Mouse (Mus musculus) testis, postnatal 14 days (tissue): ENCODE results near the gene Rnf167.

Experiments
- DNase-seq: peaks from one replicate; pipeline ENCODE4 v3.0.0; 2021; ENCODE audit warnings: low spot score

The Rnf167 gene

DNA sequence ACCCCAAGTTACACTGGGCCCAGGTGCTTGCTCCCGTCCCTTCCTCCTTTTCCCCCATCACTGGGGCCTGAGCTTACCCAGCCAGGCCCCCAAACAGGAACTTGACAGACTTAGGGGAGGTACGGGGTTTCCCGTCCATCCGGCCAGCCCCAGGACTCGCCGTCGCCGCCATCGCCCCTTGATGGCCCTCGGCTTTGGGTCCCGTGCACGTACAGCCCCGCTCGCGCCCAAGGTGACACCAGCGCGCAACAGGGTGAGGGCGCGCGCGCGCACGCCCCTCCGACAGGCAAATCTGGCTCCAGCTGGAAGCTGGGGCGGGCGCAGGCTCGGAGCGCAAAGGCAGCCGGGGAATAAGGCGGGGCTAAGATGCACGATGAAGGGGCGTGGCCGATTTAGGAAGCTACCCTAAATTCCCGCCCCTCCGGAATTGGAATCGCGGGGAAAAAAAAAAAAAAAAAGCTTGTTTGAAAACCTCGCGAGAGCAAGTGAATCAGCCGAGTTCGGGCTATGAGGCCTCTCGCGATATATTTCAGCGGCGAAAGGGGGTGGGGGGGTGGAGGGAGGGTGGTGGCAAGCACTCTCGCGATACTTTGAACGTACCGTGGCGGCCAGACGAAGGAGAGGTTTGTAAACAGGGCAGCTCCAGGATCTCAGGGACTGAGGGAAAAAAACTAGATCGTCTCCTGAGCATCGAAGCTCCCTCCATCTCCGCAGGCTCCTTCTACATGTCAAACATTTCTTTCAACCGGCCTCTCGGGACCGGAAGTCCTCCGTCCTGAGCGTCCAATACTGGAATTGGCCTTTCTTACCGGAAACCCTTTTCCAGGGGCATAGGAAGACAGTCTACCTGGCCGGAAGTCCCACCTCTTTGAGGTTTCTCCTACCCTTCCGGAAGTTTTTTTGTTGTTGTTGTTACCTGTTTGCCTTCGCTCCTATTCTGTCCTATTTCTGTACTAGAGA, at the start of gene Rnf167, which contains the start of gene Slc25a11:
Gene Rnf167 (plus strand): TSS at position 545 of the 960 bp plus-strand sequence.
Gene Slc25a11 (minus strand): TSS at position 789 of the 960 bp plus-strand sequence.
- DNase-seq, result peak; percentile 97

DNA sequence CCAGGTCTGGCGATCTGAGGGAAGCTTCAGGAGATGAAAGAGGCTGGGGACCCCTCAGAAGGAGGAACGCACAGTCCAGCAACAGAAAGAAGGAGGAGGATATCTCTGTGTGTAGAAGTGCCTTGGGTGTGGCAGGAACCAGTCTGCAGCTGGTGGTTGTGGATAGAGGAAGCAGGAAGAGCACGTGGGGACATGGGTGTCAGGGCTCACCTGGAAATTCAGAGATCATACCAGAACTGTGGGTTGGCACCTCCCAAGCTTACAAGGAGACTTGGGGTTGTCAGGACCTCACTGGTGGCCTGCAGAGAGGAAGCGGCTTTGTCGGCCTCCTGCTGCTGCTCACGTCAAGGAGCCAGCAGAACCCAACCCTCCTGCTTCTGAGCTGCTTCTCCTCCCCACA, 49.7 kb upstream of the Rnf167 start:
- no peak for DNase-seq

DNA sequence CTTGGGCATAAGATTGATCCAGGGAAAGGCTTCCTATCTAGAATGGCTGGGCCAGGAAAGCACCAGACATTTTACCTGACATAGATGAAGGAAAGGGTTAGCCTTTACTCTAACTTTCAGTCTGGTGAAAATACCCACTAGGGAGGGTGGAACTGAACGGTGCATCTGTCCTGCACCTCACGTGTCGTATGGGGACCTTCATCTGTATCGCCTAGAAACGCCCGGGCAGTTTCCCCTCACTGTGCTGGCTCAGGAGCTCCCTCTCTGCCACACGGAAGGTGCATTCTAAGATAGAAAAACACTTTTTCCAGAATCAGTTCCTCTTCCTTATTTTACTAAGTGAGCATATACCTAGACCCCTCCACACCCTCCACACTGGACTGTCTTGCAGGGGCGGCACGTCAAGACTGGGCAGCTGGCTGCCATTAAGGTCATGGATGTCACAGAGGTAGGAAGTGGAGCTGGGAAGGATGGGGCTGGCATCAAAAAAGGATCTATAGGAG, 48.5 kb upstream of the Rnf167 start:
- no peak for DNase-seq

DNA sequence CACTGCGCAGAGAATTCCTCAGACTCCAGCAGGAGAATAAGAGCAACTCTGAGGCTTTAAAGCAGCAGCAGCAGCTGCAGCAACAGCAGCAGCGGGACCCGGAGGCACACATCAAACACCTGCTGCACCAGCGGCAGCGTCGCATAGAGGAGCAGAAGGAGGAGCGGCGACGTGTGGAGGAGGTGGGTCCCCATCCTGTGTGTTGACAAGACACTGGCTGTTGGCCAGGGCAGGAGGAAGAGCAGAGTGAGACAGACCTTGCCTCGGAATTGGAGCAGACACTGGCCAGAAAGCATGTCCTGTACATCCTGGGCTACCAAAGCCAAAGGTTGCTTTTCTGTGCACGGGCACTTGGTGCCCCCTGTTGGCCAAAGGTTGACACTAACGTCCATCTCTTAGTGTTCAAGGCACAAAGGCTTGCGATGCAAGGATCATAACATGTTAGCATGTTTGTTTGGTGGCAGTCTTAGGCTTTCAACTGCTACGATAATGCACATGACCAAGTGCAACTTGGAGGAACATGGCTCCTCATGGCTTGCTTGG, 41.9 kb upstream of the Rnf167 start:
- peak; percentile 40 for DNase-seq

DNA sequence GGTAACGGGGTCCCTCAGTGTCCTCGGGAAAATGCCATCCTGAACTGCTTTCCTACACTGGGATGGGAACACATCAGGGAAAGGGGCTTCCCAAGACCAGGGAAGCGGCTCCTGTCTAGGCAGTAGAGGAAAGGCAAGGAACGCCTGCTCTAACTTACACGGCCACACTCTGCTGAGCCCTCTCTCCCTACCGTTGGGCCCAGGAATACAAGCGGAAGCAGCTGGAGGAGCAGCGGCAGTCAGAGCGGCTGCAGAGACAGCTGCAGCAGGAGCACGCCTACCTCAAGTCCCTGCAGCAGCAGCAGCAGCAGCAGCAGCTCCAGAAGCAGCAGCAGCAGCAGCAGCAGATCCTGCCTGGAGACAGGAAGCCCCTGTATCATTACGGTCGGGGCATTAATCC, 40.3 kb upstream of the Rnf167 start:
- no peak for DNase-seq

DNA sequence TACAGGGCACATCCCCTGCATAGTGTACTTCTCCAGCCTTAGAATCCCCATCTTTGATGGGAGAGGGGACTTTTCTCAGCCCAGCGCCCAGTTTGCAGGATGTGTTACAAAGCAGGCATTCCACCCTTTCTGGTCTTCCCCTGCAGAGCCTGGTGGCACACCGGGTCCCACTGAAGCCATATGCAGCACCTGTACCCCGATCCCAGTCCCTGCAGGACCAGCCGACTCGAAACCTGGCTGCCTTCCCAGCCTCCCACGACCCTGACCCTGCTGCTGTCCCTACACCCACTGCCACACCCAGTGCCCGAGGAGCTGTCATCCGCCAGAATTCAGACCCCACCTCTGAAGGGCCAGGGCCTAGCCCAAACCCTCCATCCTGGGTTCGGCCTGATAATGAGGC, 39.4 kb upstream of the Rnf167 start:
- DNase-seq, result no peak

DNA sequence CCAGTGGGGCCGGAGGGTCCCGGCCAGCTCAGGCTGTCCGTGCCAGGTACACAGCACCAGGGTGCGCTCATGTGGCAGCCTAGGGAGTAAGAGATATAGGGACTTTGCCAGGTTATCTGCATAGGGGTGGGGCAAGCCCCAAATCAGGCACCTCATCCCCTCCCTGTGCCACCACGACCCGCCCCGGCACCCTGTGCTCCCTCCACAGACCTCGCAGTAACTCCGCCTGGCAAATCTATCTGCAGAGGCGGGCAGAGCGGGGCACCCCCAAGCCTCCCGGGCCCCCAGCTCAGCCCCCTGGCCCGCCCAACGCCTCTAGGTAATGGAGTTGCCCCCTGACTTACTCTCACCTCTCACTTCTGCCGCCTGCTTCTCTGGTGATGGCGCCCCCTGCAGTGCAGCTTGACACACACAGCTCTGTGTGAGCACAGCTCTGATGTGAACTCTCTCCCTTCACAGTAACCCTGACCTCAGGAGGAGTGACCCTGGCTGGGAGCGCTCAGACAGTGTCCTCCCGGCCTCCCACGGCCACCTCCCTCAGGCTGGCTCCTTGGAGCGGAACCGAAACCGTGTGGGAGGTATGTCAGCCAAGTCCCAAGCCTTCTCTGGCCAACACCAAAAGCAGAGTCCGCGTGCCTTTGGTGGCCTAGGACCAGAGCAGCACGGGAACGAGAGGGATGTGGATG, 38.5 kb upstream of the Rnf167 start:
- DNase-seq, result peak; percentile 65

DNA sequence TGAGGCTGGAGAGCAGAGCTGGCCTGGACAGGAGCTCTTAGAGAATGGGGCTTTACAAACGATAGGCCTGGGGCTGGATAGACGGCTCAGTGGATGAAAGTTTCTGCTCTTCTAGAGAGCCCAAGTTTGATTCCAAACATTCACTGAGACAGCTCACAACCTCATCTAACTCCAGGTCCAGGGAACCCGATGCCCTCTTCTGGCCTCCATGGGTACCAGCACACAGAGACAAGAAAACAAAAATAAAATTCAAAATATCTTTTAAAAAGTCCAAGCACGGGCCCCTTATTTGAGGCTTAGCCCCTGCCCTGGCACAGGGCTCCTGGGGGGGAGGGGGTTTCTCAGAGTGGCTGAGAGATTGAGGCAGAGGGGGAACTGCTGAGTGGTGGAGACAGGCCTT, 36.3 kb upstream of the Rnf167 start:
- DNase-seq, result no peak

DNA sequence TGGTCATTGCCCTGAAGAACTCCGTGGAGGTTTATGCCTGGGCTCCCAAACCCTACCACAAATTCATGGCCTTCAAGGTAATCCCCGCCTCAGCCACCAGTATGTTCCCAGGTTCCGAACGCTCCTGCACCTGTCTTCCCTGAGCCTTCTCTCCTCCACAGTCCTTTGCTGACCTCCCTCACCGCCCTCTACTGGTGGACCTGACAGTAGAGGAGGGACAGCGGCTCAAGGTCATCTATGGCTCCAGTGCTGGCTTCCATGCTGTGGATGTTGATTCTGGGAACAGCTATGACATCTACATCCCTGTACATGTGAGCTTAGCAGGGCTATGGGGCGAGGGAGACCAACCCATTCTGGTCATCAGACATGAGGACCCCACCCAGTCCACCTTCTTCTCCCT, 34.5 kb upstream of the Rnf167 start:
- DNase-seq, result no peak

DNA sequence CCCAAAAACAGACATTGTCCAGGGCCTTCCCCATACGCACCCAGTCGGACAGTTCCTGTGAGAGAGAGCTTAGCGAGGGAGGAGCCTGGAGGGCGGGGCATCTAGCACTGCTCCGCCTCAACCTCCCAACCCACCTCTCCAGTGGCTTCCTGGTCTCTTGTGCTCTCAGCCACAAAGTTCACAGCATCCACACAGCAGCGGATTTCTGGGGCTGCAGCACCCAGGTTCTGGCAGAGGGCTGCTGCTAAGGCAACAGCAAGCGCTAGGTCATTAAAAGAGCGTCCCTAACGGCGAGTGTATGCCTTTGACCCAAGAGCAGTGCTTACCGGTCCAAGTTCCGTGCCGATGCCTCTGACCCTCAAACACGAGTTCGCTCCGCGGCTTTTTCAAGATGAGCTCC, 32.0 kb upstream of the Rnf167 start:
- DNase-seq, result peak; percentile 50

DNA sequence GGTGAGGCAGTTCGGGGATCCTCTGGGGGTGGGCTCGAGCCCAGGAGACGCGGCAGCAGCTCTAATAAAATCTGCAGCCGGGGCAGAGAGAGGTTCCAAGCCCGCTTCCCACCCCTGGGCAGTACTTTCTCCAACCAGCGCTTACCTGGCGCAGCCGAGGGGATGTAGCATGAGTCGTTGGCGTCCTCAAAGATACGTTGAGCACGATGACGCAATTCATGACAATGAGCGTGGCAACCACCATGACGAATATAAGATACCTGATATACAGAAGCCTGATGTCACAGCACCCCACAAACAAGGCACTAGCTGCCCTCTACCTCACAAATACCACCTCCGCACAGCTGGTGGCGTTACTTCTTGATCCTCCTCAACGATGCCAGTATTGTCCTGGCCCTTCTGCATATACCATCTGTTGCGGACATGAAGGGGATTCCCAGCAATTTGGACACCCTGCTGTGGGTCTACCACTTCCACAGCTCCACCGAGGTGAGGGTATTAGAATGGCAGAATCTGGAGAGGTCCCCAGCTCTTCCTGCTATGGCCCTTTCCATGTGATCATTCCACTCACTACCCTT, 31.4 kb upstream of the Rnf167 start, which contains the start of gene 4930544D05Rik:
Gene 4930544D05Rik (plus strand): TSS at position 333 of the 578 bp plus-strand sequence.
- no peak for DNase-seq

DNA sequence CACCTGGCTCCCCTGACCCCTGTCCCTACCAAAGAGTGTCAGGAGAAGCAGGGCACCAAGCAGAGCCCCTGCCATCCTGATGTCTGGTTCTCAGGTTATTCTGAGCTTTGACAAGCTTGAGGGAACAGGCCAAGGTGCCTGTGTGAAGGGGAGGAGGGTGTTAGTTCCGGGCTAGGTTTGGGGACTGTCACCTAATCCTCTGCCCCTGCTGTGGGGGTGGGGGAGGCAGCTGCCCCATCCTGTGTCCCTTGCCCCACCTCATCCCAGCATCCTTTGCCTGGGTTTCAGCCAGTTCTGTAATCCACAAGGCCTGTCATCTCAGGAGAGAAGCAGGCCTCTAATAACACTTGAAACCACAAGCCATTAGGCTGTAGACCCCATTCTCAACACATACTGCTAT, 27.9 kb upstream of the Rnf167 start, which contains the start of gene Chrne:
Gene Chrne (minus strand): TSS at position 116 of the 400 bp plus-strand sequence.
- DNase-seq, result no peak

DNA sequence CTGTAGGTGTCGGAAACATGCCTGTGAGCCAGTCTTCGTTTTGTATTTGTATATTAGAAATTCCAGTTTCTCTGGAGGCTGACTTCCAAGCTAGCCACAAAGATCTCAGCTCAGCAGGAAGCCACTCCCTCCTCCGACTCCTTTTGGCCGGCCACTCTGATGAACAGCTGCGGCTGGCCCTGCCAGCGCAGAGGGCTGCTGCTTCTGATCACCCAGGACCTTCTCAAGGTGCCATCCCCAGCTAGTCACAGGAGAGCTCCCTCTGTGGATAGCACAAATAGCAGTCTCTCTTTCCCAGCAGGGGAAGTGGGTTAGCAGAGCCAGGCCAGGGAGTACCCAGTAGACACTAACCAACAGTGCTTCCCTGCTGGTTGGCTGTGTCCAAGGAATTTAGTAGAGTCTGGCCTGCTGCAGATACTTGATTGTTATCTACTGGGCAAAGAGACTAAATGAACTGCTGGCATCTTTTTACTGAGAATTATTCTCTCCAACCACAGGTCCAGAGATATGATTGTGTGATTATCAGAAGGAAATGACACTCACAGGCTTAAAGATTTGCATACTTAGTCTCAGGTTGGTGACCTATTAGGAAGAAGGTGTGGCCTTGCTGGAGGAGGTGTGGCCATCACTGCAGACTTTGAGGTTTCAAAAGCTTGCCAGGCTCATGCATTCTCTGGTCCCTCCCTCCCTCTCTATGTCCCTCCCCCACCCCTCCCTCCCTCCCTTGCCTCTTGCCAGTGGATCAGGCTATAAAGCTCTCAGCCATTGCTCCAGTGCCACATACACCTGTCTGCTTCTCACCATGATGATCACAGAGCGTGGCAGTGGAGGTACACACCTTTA, 24.8 kb upstream of the Rnf167 start:
- no peak for DNase-seq

DNA sequence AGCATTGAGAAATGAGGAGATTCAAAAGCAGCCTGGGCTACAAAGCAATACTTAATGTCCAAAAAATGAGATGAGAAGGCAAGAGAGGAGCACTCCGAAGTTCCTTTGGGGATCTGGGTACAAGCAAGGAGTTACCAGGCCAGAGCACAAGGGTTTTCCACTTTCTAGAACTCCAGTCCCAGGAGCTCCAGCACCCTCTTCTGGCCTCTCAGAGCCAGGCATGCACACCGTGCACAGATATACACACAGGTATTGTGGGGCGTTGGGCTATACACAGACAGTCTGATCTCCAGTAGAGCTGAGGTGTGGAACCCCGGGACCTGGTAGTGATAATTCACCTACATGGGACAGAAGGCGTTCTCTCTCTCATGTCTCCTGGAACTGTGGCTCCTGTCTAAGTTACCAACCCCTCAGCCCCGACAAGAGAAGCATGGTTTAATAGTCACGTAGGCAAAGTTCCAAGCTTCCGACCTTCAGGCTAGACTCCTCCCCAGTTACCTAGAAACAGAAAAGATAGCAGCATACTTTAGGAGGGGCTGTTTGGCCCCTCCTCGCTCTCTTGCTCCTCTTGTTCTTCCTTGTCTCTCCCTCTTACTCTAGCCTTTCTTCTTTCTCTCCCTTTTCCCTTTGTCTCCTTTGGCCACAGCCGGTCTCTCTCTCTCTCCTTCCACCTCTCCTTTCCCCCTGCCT, 23.8 kb upstream of the Rnf167 start:
- no peak for DNase-seq

DNA sequence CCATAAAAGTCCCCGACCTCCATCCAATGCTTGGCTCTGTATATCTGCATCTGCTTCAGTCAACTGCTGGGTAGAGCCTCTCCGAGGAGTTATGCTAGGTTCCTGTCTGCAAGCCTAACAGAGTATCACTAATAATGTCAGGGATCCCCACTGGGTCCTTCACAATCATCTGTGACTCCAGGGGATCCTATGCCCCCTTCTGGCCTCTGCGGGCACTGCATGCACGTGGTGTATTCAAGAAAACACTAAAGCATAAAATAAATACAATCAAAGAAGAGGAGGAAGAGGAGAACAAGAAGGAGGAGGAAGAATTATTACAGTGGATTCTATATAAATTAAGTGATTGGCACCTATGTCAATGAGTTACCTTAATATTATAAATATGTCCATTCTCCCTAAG, 21.6 kb upstream of the Rnf167 start:
- no peak for DNase-seq

DNA sequence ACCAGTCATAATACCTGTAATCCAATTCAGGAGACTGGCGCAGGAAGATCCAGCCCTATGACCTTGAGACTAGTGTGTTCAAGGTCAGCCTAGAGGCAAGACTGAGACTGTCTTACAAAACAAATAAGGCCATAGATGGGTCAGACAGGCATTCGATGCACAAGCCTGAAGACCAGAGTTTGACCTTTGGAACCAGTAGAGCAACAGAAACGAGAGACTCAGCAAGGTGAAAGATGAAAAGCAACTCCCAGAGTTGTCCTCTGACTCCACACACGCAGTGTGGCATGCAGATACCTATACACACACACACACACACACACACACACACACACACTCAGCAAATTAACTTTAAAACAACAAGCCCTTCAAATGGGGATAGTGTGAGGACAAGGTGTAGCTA, 20.2 kb upstream of the Rnf167 start:
- no peak for DNase-seq

DNA sequence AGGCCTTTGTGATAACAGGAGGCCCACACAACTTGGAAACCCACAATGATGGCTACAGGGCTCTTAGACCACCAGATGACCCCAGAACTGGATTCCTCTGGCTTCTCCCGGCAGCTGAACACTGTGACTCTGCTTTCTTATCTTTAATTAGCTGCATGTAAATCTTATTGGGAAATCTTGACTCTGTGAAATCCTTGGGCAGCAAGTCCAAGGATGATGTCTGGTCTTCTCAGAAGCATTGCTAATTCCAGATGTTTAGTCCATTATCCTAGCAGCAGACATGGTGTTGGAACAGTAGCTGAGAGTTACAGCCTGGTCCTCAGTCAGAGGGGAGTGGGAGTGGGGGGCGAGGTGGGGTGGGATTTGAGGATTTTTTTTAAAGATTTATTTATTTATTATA, 18.6 kb upstream of the Rnf167 start:
- no peak for DNase-seq

DNA sequence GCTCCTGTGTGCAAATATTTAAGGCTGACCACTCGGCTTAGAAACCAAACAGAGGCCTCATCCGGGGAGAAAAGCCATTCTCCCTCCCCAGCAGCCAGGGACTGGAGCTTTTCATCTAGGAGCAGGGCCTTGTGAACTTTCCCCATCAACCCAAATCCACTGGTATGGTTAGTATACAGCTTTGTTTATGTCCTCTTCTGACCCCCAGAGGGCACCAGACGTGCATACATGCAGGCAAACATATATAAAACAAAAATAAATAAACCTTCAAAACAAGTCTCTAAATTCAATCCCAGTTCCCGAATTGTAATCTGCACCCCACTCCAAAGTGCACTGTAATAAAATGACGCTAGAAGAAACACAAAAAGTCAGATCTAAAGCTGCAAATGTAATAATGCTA, 17.5 kb upstream of the Rnf167 start:
- DNase-seq, result no peak

DNA sequence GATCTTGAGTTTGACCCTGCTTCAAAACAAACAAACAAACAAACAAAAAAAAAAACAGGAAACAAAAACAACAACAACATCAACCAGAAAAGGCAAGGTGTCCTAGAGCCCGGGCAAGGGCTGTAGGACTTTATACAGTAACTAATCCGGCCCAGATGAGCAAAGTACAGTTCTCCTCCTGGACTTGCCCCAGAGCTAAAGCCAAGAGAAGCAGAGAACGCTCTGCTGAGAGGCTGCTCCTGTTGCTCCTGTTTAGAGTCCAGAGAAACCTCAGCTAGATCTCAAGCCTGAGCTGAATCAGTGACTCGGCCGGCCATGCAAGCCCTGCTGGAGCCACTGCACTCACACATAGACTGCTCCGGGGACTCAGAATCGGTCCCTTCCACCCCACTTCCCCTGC, 16.9 kb upstream of the Rnf167 start:
- no peak for DNase-seq

DNA sequence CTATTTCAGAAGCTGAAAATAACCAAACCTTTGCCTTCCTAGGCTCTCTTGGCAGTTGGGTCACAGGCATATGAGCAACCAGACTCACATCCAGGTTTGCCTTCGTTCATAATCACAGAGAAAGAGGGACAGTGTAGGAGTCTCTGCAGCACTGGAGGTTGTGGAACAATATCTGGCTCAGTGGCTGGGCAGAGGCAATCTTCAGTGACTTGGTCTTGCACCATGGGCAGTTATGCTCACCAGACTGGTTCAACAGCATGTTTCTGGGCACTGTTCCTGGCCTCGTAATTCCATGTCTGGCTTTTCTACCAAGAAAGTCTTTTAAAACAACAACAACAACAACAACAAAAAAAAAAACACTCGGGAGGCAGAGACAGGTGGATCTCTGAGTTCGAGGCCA, 11.4 kb upstream of the Rnf167 start:
- no peak for DNase-seq

DNA sequence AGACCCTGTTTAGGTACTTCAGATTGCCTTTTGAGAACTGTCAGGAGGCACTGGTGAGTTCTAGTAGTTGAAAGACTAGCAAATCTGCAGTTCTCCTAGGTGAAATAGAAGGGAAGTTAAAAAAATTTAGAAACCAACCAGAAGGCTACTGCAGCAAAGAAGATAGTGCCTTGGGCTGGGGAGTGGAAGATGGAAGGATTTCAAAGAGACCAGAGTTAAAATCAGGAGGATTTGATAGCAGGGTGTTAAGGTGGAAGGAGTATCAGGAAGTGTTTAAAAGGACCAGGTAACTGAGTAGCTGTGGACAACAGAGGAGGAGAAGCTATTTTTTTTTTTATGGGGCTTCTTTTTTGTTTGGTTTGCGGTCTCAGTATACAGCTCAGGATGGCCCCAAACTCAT, 9.3 kb upstream of the Rnf167 start:
- DNase-seq, result no peak
